Mouse (Mus musculus) cerebellum, adult 8-10 months (tissue): ENCODE measurements at regions not wholly inside any gene's neighbourhood (a gene's known extent, or its start where the extent isn't known, plus 50 kb on each side); places are given as distances from the start of the nearest gene placed in this dataset.
A peak's percentile ranks its signal among the peaks of the same experiment; 100 is the strongest.

Experiments used
- DNase-seq: peaks from one replicate; pipeline ENCODE4 v3.0.0; 2022

DNA sequence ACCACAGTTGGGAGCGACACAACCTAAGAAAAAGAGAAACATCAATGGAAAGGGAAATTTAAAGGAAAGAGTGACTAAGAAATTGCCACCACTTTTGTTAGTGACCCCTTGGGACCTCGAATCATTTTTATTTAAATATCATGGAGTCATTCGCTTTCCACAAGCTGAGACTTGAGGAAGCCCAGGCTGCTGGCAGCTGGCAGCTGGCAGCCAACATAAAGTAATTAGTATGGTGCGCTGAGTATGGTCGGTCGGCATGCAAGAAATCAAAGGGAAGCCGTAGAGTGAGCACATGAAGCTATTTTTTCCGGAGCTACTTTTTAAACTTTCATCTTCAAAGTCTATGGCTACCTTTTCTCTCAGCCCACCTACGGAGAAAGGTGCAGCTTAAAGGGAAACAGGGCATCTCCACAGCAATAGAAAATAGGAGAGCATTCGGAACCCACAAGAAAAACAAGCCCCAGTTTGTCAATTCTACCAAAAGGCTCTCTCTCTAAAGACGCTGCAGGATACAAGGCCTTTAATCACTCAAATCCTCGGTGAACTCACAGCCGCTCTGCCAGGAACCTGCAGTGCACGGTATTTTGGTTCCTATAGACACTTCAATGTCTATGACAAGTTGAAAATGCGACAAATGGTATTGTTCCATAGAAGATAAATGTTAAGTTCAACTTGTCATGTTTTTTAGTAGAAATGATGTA, 206.6 kb upstream of the Tll1 start:
- DNase-seq = no peak

DNA sequence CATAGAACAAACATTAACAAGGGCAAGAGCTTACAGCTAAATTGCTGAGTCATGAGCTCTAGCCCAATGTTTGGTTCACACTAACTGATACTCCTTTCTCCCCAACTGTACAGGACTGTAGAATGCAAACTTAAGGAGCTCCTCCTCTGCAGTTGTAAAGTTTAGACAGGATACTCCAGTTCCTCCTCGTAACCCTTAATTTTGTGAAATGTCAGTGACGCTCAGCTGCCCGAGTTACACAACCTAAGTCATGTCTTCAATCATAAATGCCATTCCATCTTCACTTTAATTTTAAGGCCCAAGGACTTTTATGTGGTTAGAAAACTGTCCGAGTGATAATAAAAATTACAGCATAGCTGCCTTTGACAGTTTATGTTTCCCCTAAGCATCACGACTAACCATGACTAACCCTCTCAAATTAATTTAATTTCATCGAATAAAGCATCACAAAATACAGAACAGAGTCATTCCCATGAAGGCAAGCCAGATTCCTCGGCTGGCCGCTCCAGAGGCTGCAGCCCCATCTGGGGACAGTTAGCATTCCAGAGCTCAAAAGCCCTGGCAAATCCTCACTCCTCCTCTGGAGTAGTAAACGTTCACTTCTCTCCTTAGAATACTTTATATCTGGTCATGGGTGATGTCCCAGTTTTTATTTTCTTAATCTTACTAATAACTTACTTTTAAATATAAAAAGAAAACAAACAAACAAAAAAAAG, 200.9 kb upstream of the Tll1 start:
- DNase-seq = no peak

DNA sequence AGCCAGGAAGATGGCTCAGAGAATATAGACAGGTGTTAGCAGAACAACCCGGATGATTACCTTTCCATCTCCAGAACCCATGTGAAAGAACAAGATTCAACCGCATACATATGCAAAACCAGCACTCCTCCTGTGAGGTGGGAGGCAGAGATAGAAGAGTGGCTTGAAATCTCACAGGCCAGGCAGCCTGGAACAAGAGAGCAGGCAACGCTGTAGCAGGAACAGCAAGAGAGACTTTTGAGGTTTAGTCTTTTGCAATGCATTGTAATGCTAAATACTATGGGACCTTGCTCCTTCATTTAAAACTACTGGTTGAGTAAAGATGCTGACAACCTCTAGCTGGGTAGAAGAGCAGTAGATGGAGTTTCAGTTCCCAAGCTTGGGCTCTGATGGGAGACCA, 193.5 kb upstream of the Tll1 start:
- DNase-seq = no peak

DNA sequence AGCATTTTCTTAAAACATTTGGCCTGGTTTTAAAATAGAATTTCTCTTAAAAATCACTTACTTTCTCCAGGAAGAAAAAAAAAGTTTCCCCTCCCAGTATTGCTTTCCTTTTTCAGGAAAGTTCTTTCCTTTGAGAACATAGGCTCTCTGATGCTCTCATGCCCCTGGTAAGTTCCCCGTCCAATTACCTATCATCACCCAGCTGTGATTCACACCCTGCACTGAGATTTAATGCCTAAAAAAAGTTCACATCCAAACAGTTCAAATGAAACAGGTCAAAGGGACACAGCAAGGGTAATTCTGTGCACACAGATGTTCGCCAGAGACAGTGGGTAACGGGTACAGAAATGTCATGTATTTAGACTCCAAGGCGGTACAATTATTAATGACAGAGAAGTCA, 191.8 kb upstream of the Tll1 start:
- no peak for DNase-seq

DNA sequence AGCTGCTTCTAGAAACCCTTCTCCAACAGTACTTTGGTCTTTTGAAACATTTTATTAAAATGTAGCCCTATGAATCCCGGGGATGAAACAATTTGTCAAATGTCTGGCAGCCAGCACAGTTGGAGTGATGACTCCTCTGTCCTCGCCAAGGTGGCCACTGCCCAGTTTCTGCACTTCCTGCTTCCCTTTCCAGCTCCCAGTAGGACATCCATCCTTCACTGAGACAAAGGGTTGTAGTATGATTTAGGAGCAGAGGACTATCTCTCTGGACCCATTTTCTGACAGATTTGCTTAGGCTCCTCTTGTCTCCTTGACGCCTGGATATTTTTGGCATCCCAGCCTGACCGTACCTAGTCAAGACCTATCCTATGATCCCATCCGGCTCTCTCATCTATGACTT, 189.7 kb upstream of the Tll1 start:
- DNase-seq = peak; percentile 52

DNA sequence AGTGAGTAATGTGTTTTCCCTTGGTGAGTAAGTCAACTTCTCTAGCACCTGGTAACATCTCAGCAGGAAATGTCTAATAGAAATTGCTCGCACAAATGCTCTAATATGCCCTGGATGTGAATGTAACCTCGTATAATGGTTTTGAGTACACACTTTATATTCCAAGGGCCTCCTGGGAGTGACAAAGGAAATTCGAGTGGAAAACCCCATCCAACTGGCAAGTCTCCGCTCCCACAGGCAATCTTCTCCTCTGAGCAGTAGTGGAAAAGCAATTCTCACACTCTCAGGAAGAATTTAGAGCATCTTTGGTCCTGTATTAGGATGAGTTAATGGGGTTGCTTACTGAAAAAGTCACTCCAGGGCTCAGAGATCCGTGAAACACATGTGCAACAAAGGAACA, 183.4 kb upstream of the Tll1 start:
- DNase-seq = no peak

DNA sequence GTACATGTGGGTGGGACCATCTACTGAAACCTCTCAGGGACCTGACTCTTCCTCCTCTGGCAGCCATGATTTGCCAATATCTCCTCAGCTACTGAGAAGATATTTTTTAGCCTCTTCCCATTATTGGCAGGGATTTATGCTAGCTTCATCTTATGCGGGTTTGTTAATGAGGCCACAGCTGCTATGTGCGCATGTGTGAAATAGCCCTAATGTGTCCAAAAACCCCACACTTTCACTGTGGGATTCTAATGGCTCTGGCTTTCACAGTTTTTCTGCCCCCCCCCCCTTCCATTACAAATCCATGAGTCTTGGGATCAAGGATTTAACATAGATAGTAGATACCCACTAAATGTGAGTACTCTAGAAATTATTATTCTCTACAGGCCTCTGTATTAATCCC, 182.2 kb upstream of the Tll1 start:
- DNase-seq = no peak

DNA sequence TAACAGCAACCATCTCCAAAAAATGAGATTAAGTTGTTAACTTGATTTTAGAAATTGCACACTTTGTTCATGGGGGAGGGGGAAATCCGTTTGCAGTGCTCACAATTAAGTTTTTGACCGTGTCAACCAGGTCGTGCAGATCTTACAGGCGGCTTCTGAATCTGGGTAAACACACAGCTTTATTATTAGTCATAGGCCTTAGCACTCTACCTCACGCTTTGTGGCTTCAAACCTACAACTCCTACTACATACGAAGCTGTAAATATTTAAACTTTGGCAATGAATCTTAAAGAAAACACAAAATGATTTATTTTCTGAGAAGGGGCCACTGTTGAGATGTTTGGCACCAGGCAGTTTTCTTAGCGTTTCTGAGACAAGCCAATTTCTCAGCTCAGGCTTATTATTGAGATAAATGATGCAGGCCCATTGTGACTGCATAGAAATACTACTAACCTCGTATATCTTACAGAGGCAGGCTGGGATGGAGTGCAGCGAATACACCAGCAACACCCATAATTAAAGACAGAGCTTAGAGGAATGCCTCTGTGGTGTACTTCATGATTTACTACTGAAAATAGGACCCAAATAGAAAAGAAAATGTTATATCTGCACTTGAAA, 173.8 kb upstream of the Tll1 start:
- no peak for DNase-seq

DNA sequence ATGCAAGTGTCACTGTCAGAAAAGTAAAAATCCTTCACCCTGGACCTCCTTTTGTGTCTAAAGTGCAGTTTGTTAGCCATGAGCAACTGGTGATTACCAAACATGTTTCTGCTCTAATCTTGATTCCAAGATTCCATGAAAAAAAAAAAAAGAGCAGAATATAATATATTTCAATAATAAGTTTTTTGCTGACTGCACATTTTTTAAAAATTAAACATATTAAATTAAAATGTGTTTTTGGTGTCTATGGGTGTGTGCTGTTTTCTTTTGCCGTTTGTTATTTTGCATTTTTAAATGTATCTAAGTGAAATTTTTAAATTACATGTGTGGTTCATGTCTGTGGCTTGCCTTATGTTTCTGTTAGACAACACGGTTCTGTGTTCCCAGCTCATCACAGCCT, 171.8 kb upstream of the Tll1 start:
- no peak for DNase-seq

DNA sequence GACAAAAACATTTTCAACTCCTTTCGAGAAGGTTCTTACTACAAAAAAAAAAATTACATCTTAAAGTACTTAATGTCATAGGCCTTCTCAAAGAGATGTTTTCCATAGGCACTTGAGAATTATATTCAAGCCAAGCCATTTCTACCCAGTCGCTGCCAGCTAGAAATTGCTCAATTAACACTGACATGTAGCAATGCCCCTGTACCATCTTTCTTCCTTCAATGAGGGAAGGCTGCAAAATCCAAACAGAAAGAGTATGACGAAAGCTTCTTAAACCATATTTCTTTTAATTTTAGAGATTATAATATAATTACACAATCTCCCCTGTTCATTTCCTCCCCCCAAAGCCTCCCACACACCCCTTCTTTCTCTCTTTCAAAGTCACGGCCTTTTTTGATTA, 169.4 kb upstream of the Tll1 start:
- no peak for DNase-seq

DNA sequence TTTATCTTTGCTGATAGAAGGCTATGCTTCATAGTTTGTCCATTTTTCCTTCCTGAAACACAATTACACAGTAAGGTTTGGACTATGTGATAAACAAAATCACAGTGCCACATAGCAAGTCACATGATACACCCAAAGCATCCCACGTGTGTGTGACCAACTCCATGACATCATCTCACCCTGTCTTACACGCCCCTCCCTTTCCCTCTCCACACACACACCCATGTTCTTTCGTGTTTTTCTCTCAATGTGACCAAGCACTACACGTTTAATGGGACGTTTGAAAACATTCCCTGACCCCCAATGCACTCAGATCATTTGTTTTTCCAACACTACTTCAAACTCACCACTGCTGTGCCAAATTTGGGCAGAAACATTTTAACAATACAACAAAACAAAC, 168.9 kb upstream of the Tll1 start:
- no peak for DNase-seq

DNA sequence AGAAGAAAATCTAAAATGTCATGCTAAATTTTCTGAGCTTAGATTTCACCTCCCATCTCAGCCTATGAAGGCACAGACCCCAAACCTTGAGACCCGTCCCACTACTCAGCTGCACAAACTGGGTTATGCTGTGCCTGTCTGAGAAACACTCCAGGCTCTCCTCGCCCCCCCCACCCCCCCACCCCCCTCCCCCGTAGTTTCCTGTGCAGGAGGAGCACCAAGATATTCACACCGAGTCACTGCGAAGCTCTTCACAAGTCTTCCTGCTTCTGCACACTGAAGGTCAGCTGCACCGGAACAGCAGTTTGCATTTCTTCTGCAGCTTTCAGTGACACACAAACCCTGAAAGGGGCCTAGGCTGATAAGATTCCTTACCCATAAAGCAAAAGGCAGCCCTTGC, 163.9 kb upstream of the Tll1 start:
- DNase-seq = no peak

DNA sequence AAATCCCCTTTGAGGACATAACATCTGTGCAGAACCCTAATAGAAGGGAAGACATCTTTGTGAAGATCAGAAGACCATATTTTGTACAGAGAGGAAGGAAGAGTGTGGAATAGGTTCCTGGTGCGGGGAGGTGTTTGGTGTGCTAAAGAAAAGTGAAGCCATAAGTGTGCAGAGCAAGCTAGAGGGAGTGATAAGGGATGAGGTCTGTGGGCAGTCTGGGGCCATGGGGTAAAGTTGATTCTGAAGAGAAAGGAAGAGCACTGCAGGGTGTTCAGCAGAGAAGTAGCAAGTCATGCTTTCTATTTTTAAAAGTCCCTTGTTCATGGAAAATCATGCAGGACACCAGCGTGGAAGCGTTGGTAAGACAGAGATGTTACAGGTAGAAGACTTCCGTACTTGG, 161.8 kb upstream of the Tll1 start:
- DNase-seq = no peak

DNA sequence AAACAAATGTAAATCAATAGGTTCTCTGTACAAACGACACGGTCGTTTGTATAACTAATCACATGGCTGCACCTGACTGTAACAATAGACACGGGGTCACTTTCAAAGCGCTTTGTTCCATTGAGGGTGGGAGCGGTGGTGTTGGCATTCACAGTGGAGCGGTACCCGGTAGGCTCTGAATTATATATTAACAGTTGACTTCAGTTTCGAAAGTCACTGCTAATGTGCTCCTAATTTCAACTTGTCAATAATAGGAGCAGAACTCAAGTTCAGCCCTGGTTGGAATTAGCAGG, 160.8 kb upstream of the Tll1 start:
- DNase-seq = no peak

DNA sequence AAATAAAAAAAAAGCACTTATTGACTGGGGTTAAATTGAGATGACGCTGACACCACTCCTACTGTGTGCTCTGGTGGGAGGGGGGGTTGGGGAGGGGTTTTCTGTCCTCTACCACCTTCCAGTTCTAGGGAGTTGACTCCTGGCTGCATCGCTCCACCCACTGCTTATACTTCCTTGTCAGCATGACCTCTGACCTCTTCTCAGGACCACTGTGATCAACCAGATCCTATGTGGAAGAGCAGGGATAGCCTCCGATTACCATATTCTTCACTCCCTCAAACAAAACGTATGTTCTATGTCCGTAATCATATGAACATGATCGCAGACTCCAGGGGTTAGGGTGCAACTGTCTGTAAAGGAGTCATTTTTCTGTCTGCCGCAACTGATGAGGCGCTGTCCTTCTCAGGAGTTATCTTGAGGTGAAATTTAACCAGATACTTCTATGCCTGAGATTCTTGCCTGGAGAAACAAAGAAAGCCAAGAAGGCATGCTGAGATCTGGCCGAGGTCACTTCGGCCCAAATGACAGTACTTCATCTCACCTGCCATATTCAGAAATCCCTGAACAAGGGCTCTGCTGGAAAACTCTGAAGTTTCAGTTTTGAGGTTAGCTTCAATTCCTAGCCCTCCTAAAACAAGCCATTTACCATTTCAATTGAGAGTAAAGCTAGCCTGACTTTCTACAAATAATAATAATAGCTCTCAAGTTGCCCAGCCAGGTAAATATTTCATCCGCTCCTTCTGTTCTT, 160.3 kb upstream of the Tll1 start:
- no peak for DNase-seq

DNA sequence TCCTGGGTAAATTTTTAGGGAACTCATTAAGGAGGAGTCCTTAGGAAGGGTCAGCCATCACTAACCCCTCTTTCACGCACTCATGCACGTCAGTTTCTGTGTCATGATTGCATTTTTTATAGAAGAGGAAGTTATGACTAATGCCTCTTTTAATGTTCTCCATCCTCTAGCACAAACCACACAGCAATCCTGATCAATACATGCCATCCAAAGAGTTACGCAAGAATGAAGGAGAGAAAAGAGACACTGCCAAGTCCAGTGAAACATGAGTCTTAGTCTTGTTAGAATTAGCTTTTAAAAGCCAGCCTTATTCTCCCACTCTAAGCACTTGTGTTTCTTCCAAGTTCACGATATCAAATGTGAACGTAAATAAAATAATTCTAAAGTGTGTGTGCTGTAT, 151.0 kb upstream of the Tll1 start:
- DNase-seq = no peak

DNA sequence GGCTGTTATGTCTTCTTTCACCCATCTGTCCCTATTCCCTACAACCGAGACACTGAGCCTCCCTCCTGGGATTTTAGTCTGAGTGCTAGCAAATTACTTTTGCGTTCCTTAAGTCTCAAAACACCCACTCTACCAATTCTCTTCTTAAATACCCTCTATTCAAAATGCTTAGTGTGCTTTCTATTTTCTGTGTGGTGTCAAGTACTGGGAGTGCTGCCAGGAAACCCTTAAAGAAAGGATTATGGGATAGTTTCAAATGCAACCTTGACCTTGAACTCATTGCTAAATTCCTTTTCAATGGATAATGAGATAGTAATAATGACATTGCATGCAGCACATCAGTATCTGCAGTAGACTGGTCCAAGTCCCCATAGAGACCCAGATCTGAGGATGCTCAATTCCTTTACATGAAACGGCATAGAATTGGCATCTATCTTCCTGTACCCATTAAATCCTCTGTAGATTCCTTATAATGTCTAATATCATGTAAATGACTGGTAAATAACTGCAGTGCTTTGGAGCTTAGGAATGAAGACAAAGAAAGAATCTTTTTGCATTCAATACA, 142.1 kb upstream of the Tll1 start:
- no peak for DNase-seq

DNA sequence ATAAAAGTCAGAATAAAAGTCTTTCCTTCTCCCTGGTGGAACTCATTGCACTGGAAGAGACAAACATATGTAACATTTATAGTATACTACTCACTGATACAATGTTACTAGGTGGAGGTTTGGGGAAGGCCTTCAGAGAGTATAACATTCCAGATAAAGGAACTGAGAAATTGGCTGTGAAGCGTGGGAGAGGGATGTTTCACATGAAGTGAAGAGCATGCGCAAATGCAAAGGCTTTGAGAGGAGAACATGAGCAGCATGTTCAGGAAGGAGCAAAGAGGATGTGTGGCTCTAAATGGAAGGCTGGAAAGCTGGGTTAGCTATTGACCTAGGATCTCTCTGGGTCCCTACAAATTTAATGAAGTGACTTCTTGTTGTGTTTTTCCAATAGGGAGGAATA, 141.4 kb upstream of the Tll1 start:
- no peak for DNase-seq

DNA sequence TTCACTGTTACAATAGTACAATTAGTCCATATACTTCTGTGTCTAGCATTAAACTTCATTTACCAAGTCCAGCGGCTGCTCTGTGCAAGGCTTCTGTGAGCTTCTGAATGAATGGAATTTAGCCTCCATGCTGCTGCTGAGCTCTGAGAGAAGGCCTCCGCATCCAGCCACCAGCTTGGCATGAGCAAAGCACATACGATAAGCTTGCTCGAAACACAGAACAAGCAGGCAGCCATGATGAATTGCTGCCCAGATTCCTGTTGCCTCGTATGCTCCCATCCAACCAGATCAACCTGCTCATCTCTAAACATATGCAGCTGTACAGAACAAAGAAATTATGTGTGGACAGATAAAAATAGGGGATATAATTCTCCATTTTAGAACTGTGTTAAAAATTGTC, 140.4 kb upstream of the Tll1 start:
- no peak for DNase-seq

DNA sequence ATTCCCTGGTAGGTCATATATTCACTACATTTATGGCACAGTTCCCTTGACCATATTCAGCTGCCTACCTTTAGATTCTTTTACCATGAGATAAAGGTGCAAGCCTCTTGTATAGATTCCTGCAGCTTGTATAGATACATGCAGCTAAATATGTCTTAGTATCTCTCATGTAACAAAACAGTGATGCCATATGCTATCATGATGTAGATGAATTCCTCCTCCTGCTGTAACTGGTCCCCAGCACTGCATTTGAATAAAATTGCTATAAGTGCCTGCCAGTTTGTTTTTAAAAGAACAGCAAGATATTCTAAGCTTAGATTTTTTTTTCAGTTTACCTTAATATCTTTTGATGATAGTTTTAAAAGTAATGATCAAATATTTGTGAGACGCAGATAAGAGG, 138.9 kb upstream of the Tll1 start:
- DNase-seq = no peak

DNA sequence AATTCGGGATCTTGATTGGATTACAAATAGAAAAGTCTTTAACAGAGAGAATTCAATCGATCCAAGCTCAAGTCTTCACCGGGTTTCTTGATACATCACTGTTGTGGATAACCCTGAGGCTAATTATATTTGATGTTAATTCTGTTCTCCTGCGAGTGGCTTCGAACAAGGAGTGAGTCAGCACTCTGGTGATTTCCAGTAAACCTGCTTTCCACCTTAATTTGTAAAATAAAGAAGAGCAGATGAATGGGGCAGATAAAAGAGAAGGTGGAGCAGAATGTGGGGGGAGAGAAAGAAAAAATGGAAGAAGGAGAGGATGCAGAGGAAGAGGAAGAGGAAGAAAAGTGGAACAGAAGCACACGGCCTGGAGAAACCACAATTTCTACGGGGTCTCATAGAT, 137.5 kb upstream of the Tll1 start:
- DNase-seq = no peak

DNA sequence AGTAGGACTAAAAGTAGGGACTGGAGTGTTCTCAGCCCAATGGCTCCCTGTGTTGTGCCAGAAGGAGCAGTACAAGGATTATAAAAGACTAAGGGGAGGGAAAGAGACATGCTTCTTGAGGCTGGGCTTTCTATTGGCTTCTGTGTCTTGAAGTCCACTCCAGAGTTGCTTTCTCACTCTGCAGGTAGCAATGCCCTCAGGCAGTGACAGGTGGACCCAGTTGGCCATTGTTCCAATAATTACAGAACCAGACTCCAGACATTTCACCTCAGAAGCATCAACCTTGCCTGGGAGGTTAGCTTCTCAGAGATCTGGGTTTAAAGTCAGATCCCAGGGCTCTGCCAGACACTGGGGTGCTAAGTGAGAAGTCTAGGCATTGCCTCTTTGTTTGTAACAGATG, 136.3 kb upstream of the Tll1 start:
- DNase-seq = no peak

DNA sequence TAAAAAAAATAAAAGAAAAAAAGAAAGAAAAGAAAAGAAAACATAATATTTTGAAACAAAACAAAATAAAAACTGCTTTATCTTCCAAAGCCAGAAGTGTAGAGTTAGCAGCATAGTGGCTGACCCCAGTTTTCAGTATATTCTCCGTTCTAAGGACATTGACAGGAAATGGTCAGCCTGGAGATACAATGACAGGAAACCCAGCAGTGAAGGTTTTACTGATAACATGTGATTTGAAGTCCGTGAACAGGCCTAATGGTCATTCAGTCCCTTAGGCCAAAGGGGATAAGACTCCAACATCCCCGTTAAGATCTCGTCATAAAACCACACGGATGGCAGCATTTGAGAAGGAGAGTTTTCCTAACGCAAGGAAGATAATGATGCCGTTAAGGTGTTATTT, 131.3 kb upstream of the Tll1 start:
- no peak for DNase-seq

DNA sequence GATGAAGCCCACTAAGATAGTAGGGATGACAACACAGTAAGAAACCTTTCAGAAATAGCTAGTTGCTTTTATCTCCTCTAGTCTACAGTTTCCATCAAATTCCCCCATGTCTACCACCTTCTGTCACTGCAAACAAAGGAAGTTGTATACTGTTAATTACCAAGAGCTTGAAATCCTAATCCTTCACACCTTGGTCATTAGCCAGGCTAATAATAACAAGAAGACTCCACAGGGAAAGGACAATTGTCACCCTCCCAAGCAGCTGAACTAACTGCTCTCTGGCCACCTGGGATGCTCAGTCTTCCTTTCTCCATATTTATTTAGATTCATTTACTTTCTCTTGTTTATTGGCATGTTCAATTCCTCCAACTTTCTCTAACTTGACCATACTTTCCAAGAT, 130.5 kb upstream of the Tll1 start:
- no peak for DNase-seq
